Mouse (Mus musculus) embryo, embryonic 11 days (tissue): Measurements from ENCODE around the gene Rnf157.

Experiments used
- DNase-seq: peaks from one replicate; pipeline ENCODE4 v3.0.0-alpha.2; 2015

The Rnf157 gene

DNA sequence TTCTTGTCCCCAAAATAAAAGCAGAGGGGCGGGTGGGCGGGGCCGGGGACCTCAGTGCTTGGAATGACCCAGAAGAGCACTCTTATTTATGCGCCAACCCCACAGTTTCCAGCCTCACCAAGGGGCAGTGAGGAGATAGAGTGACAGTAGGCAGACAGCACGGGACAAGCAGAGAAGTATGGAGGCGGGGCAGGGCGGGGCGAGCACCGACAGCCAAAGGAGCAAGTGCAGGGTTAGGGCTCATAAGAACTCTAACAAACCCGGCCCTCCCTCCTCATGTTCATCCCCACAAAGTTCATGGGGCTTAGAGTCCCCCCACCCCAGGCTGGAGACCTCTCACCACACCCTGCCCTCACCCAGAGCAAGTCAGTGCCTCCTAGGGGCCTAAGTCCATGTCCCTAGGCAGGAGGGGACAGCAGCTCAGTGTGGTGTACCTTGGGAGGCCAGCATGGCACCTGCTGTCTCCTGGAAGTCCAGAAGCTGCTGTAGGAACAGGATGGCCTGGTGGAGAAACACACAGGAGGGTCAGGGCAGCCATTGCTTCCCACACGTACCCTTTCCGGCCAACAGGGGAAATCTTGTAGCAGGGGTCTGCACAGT, 119.2 kb downstream of the Rnf157 start:
- no peak for DNase-seq

GRCm38 (mm10) chr11:116292401-116292800, 120.4 kb downstream of the Rnf157 start:
- no peak for DNase-seq

GRCm38 (mm10) chr11:116290556-116290955, 122.3 kb downstream of the Rnf157 start:
- no peak for DNase-seq

GRCm38 (mm10) chr11:116287351-116287750, 125.5 kb downstream of the Rnf157 start:
- DNase-seq, result no peak
